Mouse (Mus musculus) small intestine, adult 10 weeks (tissue): ENCODE measurements around the gene Olfr834. TPM values are rescaled to one million over a fixed set of nuclear protein-coding genes. Genes with fewer than 3 reads are reported as not detected.

Experiments used
- polyA plus RNA-seq: library from polyadenylated mRNA; stranded (reverse); fragments of 350-450 nt; fragmentation: Illumina TruSeq; extraction: RNeasy Lipid Tissue Mini Kit (QIAGEN cat#74804); gene quantifications from one replicate; pipeline ENCODE4 v1.2.3, GENCODE M21; 2014; ENCODE audit warnings: low replicate concordance

The Olfr834 gene
- polyA plus RNA-seq, result not detected

GRCm38 (mm10) chr9:18987690-18988089 is at the start of gene Olfr834:
Gene Olfr834, plus strand, starts transcription at chr9:18987990.

GRCm38 (mm10) chr9:19032435-19032834 is 44.6 kb downstream of the Olfr834 start, which contains the start of gene Olfr835:
Gene Olfr835, plus strand, starts transcription at chr9:19032735.

Other genes starting within 250 kb of the Olfr834 start
- gene Olfr24, start 224.0 kb upstream of the Olfr834 start, polyA plus RNA-seq, result not detected
- not detected for gene Olfr828, start 168.5 kb upstream of the Olfr834 start, polyA plus RNA-seq
- not detected for gene Olfr829, start 133.1 kb upstream of the Olfr834 start, polyA plus RNA-seq
- gene Olfr830, start 113.3 kb upstream of the Olfr834 start, polyA plus RNA-seq, result not detected
- gene Olfr832, start 50.9 kb upstream of the Olfr834 start, polyA plus RNA-seq, result not detected
- gene Olfr835, start 44.7 kb downstream of the Olfr834 start, polyA plus RNA-seq, result not detected
- not detected for gene Olfr836, start 132.4 kb downstream of the Olfr834 start, polyA plus RNA-seq
- gene Olfr837, start 148.3 kb downstream of the Olfr834 start, polyA plus RNA-seq, result not detected
- not detected for gene Olfr839-ps1, start 189.3 kb downstream of the Olfr834 start, polyA plus RNA-seq